Mouse (Mus musculus): ENCODE data around the gene Gab2.

- no peak for TF ChIP-seq CTCF (IDR thresholded peaks at IDR 0.05; ENCODE audit: low read depth)
- no peak for TF ChIP-seq EP300 (IDR thresholded peaks at IDR 0.05; ENCODE audit: low read depth)
Measured at GRCm38 (mm10) chr7:97081959-97082218, 503 bp downstream of the Gab2 start.

Data from liver, postnatal 0 days (tissue).